Mouse (Mus musculus) small intestine, adult 2 months (tissue): ENCODE measurements around the gene Bcas3. TPM values are rescaled to one million over a fixed set of nuclear protein-coding genes. Genes with fewer than 3 reads are reported as not detected.

Source experiments
- H3K27ac ChIP-seq: fragments of 200-500 bp; 2 replicates; pipeline ENCODE4 v1.5.1; 2012; ENCODE audit warnings: low read depth, low read length, control low read depth, inconsistent platforms; ENCODE audit not compliant: insufficient read depth
- H3K27me3 ChIP-seq: fragments of 200-500 bp; 2 replicates; pipeline ENCODE4 v1.6.1; 2012; ENCODE audit warnings: mild to moderate bottlenecking, moderate library complexity, low read length, inconsistent platforms; ENCODE audit not compliant: control insufficient read depth, insufficient read depth
- H3K36me3 ChIP-seq: fragments of 200-500 bp; 2 replicates; pipeline ENCODE4 v1.6.1; 2012; ENCODE audit warnings: mild to moderate bottlenecking, low read length, control low read depth, inconsistent platforms; ENCODE audit not compliant: control insufficient read depth, insufficient read depth
- H3K4me1 ChIP-seq: fragments of 200-500 bp; 2 replicates; pipeline ENCODE4 v1.6.1; 2012; ENCODE audit warnings: low read length, inconsistent platforms, mixed read lengths; ENCODE audit not compliant: control insufficient read depth, insufficient read depth, insufficient read length
- H3K4me3 ChIP-seq: fragments of 200-500 bp; 2 replicates; pipeline ENCODE4 v1.5.1; 2012; ENCODE audit warnings: low read depth, mild to moderate bottlenecking, control low read depth, inconsistent platforms, low read length, moderate library complexity
- CTCF ChIP-seq: fragments of 200-500 bp; IDR thresholded peaks from 2 replicates; pipeline ENCODE4 v1.5.1; 2012; ENCODE audit warnings: low read depth, mild to moderate bottlenecking, control low read depth, inconsistent platforms, low read length, moderate library complexity, mixed read lengths; ENCODE audit not compliant: insufficient replicate concordance, insufficient read length; ENCODE audit errors: extremely low read depth
- POLR2A ChIP-seq: fragments of 200-500 bp; IDR thresholded peaks from 2 replicates; pipeline ENCODE4 v1.6.1; 2012; ENCODE audit warnings: low read depth, mild to moderate bottlenecking, control low read depth, inconsistent platforms, low read length, moderate library complexity
- WGBS: fragments of 180-500 bp; shearing (Covaris S2); methylation state at CpG from one replicate; pipeline ENCODE4 v1.1.7; 2018; 5-methylcytosine and 5-hydroxymethylcytosine counted together
- polyA plus RNA-seq: library from polyadenylated mRNA; depleted of rRNA; stranded (reverse); fragments of >200 nt; gene quantifications from 2 replicates; pipeline ENCODE4 v1.2.3, GENCODE M21; 2012

The Bcas3 gene
- polyA plus RNA-seq, 1 experiment: 32.1 TPM

DNA sequence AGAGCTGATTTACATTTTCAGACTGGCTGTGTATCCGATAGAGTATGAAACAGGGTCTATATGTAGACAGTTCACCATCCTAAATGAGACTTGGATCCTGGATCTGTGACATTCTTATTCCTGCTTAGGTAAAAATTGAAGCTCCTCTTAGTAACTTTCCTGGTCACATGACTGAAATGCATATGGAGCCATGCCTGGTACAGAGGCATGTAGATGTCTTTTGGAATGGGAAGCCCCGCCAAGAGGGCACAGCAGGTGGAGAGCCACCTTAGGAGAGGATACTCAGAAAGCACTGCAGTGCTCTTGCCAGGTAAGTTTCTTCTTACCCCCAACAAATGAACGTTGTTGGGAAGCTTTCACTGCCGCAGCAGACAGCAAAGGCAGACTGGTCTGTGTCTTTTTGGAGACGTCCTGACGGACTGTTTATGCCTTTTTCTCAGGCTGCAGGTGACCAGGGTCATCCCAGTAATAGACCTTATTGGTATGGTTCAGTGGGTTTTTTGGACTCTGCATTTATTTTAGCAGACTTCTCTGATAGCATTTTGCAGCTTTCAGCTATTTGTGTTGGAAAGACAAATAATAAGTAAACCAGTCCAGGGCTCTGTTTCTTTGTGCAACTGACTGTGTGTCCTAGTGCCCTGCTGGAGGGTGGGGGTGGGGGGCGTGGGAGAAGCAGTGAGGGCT lies 292.3 kb downstream of the Bcas3 start:
- TF ChIP-seq CTCF (no peak), POLR2A (no peak)
- Histone ChIP-seq H3K27ac (no peak overlapping the region), H3K4me1 (peaks cover 2% of the 10 kb centered on the region; the same call in 1 of the 2 replicates), H3K36me3 (no peaks in the 10 kb centered on the region), H3K4me3 (no peak overlapping the region), H3K27me3 (no peaks in the 10 kb centered on the region)
- 86% methylated on average over 7 of the region's 7 CpGs for WGBS

DNA sequence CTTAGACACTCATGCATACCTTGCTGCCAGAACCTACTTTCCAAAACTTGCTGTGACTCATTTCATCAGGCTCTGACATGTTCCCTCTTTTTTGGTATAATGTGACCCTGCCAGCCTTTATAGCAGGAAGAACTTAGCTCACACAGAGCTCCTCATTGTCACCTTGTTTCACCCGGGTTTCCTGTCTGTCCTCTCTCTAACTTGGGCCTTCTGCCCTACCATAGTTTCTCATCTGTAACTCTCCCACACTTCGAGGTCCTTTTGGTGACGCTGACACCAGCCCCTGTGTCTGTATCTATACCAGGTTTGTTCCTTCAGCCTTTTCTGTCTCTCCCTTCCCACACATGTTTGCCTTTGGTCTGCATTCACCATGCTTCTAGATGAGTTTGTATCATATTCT lies 295.9 kb downstream of the Bcas3 start:
- Histone ChIP-seq H3K27me3 (no peaks in the 10 kb centered on the region), H3K4me1 (no peaks in the 10 kb centered on the region; the same call in 1 of the 2 replicates), H3K4me3 (no peak overlapping the region), H3K27ac (no peak overlapping the region), H3K36me3 (no peaks in the 10 kb centered on the region)
- WGBS: 58% methylated on average over 3 of the region's 3 CpGs
- TF ChIP-seq CTCF (no peak), POLR2A (no peak)

DNA sequence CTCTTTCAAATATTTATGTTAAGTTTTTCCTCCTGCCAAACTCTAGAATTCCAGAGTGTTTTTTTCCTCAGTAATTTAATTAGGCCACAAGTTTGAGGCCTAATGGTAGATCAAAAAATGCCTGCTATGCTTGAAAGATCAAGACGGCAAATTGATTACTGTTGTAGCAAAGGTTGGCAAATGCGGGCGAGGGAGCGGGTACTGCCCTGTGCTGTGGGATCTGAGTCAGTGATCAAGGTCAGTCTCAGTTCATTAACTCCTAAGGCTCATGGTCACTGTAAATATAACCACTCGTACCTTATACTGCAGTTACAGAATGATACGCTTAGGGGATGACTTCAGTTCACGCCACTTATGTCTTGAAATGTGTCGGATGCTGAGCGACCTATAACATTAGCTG lies 296.4 kb downstream of the Bcas3 start:
- no peak for TF ChIP-seq POLR2A
- TF ChIP-seq CTCF: no peak
- no peaks in the 10 kb centered on the region for H3K36me3 ChIP-seq
- H3K27me3 ChIP-seq: no peaks in the 10 kb centered on the region
- WGBS: 85% methylated on average over 9 of the region's 9 CpGs
- no peaks in the 10 kb centered on the region; the same call in 1 of the 2 replicates for H3K4me1 ChIP-seq
- H3K4me3 ChIP-seq: no peak overlapping the region
- H3K27ac ChIP-seq: no peak overlapping the region

DNA sequence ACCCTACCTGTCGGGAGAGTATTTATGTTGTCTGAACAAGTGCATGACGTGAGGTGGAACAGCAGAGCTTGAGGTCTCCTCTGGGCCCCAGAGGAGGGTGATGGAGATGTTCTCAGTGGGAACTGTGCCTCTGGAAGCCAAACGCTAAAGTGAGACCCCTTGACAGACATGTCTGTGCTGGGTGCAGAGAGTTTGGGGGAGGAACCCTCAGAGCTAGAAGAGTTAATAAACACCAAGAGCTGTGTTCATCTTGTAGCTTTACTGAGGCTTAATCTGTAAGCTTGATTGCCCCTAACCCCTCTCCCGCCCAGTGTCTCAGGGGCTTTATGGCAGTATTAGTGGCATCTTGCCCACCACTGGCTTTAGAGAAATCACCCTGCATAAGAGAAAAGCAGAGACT lies 304.5 kb downstream of the Bcas3 start:
- 75% methylated on average over 4 of the region's 4 CpGs for WGBS

DNA sequence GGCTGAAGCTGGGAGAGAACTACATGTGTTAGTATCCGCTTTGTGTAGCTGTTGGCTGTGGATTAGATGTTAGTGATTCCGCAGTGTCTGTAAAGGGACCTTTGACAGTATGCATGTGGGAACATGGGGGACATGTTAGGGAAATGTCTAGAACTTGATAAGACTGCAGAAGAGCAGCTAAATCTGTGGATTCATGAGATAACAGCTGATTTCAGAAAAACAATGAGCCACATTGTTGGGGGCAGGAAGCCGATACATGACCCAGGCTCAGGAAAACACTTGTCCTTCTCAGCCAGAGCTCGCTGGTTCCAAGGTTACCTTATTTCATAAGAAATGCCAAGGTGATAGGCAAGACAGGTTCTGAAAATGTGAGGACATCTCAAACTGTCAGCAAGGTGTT lies 307.3 kb downstream of the Bcas3 start:
- no peaks in the 10 kb centered on the region for H3K4me1 ChIP-seq
- H3K4me3 ChIP-seq: no peak overlapping the region
- no peaks in the 10 kb centered on the region for H3K36me3 ChIP-seq
- TF ChIP-seq CTCF: no peak
- no peak for TF ChIP-seq POLR2A
- H3K27me3 ChIP-seq: no peaks in the 10 kb centered on the region
- WGBS: 93% methylated on average over 4 of the region's 4 CpGs
- no peak overlapping the region for H3K27ac ChIP-seq

More for the DNA sequence above, 304.5 kb downstream of the Bcas3 start:
- no peaks in the 10 kb centered on the region for H3K4me1 ChIP-seq
- H3K4me3 ChIP-seq: no peak overlapping the region
- no peaks in the 10 kb centered on the region for H3K36me3 ChIP-seq
- H3K27me3 ChIP-seq: no peaks in the 10 kb centered on the region
- TF ChIP-seq CTCF (no peak), POLR2A (no peak)
- H3K27ac ChIP-seq: no peak overlapping the region

DNA sequence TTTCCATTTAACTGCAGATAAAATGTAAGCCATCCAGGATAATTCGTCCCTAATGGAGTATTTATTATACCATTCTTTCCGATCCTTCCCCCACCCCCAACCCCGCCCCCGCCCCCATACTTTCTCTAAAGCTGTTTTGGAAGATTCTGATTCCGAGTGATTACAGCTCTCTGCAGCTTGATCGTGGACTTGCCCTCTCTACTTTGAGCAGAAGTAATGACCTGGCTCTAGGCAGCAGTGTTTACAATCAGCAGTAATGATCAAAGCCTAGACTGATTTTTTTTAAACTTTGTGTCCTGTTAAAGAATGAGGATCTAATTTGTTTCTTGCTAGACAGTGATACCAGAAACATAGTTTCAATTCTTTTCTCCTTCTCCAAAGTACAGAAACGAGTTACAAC lies 314.2 kb downstream of the Bcas3 start:
- WGBS: 34% methylated on average over 7 of the region's 7 CpGs
- H3K27ac ChIP-seq: no peak overlapping the region
- no peaks in the 10 kb centered on the region for H3K36me3 ChIP-seq
- no peak overlapping the region for H3K4me3 ChIP-seq
- H3K4me1 ChIP-seq: no peaks in the 10 kb centered on the region
- TF ChIP-seq POLR2A (no peak), CTCF (no peak)
- H3K27me3 ChIP-seq: no peaks in the 10 kb centered on the region

DNA sequence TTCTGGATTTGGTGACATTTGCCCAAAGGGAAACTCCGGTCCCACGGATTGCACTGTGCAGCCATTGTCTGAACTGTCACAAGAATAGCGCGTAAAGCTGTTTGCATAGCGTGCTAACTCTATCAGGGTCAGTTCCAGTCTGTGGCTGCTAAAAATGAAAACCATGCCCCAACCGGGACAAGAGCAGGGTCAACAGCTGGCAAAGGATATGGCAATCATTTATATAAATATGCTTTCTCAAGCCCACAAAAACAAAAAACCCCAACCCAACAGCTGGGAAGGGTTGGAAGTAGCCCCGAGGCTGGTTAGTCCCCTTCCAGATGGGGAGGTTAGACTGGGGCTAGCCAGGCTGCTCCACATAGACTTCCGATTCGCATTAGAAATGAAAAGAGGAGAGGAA lies 314.8 kb downstream of the Bcas3 start:
- WGBS: 58% methylated on average over 9 of the region's 9 CpGs
- Histone ChIP-seq H3K4me3 (no peak overlapping the region), H3K36me3 (no peaks in the 10 kb centered on the region), H3K27me3 (no peaks in the 10 kb centered on the region), H3K4me1 (no peaks in the 10 kb centered on the region), H3K27ac (no peak overlapping the region)
- no peak for TF ChIP-seq CTCF
- no peak for TF ChIP-seq POLR2A

DNA sequence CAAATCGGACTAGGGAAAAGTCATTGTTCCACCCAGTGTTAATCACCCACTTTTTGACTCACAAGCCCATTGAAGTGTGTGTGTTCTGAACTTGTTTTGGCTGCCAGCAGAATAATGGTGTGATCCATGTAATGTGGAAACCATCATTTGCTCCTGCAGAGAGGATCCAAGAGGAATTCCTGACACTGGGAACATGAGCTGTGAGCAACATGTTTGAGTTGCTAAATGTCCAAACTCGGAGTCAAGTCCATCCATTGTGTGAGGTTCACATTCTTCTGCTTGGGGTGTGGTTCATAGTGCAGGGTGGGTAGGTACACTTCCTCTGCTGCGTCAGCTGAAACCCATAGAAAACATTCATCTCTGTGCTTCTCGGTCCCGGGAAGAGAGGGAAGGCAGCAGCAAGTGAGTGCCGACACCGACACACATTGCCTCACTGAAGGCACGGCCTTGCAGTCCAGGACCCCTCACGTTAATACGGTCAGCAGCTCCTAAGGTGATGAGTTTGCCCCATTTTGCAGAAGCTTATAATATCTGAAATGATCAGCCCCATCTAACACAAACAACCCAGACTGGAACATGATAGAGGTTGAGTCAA lies 320.0 kb downstream of the Bcas3 start:
- H3K27me3 ChIP-seq: no peaks in the 10 kb centered on the region
- no peak overlapping the region for H3K27ac ChIP-seq
- H3K4me1 ChIP-seq: peaks cover 2% of the 10 kb centered on the region; the same call in 1 of the 2 replicates
- no peaks in the 10 kb centered on the region for H3K36me3 ChIP-seq
- WGBS: 81% methylated on average over 10 of the region's 10 CpGs
- H3K4me3 ChIP-seq: no peak overlapping the region
- no peak for TF ChIP-seq POLR2A
- TF ChIP-seq CTCF: no peak
